Mouse (Mus musculus) 3T3-L1 (cell line): ENCODE measurements at regions not wholly inside any gene's neighbourhood (a gene's known extent, or its start where the extent isn't known, plus 50 kb on each side); places are given as distances from the start of the nearest gene placed in this dataset.

Source experiments
- DNase-seq: peaks from one replicate; pipeline ENCODE4 v3.0.0-alpha.2; 2015; ENCODE audit warnings: low read depth, low spot score

DNA sequence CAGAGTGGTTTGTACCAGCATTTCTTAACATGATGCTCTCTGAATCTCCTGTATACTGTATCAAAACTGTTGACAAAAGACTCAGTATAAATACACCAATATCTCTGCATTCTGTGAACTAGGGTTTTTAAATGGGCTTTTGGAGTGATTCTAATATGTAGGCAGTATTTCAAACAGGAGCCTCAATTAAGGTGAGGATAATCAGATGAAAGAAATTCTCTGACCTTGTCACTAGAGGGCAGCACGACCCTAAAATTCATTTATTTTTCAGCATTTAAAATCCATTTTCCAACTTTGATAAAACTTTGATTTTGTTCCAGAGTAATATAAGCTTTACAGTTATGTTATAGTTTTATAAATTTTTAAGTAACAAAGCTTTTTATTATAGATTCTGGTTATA, 114.5 kb downstream of the Rfx6 start:
- DNase-seq, result peak; percentile 60

DNA sequence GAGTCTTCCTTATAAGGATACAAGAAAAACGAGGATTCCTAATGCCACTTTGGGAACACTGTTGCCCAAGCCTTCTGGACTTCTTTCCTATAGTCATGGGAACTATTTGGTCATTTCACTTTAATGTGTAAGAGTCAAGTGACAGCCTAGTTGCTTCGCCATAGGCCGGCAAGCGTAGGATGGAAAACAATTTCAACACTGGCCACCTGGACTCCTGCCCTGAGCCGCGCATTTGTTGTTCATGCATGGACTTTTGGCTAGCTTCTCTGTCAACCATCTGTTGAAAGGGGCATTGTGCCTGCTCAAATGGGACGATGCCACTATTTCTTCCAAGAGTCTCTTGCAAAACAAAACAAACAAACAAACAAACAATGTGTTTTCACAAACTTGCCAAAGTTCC, 116.3 kb downstream of the Rfx6 start:
- DNase-seq, result no peak

DNA sequence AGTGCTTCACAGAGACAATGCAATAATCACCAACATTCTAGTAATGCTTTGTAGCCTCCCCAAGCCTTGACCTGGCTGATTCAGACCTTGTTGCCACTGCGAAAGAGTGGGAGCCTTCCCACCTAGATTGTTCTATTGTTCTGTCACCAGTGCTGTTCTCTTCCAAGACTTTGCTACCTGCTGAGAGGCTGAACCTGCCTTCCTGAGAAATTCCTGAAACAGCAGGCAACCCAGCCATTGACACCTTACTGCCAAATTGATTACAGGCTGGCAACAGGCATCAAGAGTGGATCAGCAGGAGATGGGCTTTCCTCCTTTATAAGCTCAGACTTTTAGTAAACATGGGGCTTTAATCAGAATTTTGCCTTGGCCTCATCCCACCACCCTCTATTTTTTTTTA, 139.1 kb downstream of the Rfx6 start:
- DNase-seq, result no peak

DNA sequence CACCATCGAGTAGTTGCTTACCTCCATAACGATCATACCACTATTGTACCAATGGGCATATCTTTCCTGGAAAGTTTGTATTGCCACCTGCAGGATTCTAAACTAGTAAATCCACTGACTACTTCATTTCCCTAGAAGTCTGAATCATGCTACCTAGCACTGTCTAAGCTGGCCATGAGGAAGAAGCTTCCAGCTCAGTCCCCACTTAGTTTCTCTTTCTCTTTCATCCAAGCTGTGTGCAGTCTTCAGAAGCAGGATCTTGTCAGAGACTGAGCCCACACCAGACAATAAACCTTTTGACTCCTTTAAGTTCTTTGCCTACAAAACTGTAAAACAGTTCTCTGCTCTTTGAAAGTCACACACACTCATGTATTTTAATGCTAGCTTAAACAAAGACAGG, 146.3 kb downstream of the Rfx6 start:
- peak; percentile 3 for DNase-seq

DNA sequence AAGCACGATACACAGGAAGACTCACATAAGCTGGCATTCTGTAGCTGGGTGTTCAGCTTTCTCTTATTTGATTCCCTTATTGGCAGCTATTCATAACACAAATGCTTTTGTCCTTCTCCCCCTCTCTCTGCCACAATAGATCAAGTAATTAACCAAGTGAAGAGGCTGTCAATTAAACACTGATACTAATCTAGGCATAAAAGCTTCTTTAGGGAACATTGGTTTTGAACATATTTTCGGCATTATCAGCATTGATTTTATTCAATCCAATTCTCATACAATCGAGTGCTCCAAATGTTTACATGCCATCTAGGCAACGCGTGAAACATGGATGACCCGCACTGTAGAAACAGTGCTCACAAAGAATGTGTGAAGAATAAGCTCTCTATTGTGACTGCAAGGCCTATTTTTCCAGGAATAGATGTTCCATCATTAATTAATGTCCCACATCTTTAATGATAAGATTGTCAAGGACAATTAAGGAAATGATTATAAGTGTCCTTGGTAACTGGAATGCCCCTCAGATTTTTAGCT, 148.9 kb downstream of the Rfx6 start:
- no peak for DNase-seq

DNA sequence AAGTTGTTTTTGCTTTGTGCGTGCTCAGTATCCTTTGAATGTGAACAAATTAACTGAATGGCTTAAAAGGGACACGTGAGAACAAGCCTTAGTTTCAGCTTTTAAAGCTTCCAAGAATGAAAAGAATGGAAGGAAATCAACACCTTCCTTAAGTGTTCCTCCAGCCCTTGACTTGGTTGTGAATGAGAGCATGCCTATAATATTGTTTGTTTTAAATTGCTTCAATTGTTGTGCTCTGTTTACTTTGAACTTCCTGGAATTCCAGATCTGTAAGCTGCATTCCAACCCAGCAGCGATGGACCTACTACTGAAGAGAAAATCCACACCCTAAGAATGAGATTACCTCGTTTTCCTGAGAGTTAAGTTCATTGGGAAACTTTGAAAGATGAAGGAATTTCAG, 154.9 kb downstream of the Rfx6 start:
- DNase-seq, result no peak

DNA sequence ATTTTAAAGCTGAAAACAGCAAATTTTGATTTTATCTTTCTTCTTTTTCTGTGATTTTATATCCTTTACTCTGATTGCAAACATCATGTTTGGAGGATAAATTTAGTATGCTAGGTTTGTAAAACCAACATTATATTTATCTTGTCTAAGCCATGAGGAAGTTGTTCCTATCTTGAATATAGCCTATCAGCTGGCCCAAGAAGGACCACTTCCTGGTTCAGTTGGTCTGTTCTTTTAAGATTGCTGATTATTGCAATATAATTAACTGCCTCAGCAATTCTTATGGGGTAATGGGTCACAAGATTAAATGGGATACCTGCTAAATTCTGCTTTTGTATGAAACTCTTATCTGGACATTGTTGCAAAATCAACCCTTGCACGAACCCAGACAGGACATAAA, 165.5 kb downstream of the Rfx6 start:
- DNase-seq, result no peak

DNA sequence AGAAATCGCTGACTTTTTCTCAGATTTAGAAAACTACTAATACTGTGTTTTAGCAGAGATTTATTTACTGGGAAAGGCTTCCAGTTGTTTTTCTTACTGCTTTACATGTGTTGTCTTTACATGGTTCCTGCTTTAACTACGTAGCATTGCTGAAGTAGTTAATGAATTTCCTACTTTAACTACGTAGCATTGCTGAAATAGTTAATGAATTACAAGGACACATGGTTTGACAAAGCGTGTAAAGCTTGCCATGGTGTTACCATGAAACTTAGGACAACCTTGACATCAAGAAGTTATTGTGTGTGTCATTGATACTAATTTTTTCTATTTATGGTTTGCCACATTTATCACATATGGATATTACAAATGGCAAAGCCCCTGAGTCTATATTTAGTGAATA, 168.7 kb downstream of the Rfx6 start:
- DNase-seq, result no peak

DNA sequence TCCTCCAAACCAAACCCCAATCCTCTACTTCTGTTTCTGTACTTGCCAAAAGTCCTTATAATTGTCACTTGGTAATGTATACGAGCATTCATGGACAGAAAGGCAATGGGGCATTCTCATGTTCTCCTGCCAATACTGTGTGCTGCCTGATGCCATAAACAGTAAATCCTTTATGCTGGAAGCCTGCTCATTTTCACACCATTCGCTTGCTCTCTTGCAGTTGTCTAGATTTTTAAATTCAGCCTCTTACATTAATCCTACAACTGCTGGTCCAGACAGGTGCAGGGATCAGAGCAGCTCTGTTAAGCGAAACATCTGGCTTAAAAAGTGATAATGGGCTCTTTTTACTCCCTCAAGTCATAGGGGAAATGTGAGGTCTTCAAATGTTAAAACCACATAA, 152.9 kb upstream of the Vgll2 start:
- no peak for DNase-seq

DNA sequence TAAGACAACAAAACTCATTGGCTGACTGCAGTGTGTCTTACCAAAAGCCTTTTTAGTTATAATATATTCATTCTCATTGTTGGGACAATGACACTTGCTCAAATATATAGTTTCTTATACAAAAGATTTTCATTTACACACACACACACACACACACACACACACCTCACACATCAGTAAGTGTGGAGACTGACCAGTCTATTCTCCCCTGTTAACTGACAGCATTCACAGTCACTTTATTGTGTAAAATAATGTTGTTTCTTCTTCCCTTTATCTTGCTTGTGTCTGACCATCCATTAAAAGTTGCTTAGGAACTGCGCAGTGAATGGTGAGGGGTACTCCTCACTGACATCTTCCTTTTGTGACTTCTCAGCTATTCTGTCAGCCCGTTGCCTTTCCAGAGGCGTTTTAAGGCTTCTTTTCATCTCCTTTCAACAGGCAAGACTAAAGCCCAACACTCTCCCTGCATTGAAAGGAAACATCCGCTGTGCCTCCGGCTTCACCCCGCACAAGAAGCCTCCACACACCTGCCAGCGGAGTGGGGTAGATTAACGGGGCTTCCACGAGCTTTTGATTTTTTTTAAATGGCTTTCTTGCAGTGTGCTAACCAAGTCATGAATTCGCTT, 111.1 kb upstream of the Vgll2 start:
- DNase-seq, result no peak

DNA sequence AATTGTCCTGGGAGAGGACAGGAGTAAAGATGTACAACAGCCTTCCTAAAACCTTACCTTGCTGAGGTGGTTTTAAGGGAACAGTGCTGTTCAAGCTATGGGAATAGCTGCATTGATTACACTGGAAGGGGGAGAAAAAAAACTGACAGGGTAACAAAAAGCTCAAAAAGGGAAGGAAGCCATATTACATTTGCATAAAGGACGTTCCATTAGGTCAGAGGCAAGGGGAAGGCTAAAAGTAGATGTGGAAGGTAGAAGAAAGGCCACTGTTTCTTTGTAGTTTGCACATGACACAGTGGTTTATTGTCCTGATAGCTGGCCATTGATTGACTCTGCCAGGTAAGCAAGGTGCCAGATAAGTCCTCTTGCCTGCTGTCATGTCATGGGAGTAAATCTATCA, 110.2 kb upstream of the Vgll2 start:
- no peak for DNase-seq

DNA sequence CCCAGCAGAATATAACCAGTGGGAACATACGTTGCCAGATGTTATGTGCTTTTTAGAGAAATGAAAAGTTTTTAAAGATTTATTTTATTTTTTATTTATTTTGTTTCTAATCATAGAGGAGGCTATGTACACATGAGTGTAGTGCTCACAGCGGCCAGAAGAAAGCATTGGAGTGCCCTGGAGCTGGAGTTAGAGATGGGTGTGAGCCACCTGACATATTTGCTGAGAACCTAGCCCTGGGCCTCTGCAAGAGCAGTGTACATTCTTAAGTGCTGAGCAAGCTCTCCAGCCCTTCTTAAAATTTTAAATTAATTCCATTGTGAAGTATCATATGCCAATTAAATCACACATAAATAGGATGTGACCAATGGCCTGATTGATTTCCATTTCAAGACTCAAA, 95.7 kb upstream of the Vgll2 start:
- DNase-seq, result no peak

DNA sequence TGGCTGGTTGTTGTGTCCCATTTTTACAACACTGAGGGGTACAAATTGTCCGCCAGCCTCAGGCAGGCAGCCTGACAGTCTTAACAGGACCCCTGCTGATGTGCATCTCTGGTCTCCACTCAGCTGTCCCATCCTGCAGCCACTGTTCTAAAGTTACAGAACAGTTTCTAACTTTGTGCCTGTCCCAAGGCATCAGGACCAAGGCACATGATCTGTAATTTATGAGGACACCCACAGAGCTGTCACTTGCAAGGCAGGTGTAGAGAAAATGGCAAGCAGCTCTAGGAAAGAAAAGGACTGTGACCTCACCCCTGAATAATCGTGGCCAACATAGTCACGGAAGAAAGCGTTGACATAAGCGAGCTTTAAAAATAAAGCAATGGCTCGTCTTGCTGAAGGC, 93.0 kb upstream of the Vgll2 start:
- no peak for DNase-seq

DNA sequence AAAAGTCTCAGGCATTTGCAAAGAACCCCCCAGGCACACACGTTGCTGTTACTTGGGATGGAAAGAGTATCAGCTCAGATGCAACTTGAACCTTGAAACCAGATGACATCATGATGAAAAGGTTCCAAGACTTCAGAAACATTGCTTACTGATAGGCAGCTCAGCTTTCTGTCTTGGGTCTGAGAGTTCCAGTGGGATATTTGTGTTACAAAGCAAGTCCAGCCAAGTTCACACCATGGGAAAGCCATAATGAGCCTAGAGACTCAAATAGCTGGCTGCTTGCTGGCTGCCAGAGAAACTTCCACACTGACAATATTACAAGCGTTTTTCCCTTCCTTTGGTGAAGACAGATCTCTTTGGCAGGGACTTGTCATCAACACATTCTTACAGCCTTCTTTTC, 92.0 kb upstream of the Vgll2 start:
- peak; percentile 32 for DNase-seq

DNA sequence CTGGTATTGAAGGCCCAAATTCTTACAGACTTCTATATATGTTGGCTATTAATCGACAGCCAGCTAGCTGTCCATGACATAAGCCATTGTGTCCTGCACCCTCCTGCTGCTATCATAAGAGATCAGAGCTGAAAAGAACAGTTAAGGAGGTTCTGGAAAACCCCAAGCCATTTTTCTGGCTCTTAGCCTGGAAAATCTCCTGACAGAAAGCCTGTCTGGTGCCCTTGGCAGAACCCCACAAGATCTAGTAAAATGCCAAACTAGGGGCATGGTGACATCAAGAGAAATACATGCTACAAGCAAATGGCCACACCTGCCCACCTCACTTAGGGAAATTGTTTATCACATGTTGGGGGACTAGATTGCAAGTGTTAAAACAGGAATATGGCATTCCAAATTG, 91.6 kb upstream of the Vgll2 start:
- DNase-seq, result peak; percentile 55

DNA sequence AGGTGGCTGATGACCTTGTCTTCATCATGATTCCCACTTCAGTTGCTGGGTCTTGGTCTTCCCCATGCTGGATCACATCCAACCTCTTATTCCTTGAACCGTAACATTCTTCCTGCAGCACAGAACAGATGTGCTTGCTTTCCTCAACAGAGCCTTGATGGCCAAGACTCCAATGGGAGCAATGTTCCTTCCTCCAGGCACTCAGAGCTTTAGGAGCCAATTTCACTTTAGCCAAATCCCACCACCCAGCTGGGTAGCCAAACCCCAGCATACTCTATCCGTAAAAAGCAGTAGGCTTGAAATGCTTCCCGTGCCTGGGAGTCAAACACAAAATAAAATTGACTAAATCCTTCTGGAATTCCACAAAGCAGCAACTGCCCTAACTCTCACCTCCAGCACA, 86.8 kb upstream of the Vgll2 start:
- no peak for DNase-seq

DNA sequence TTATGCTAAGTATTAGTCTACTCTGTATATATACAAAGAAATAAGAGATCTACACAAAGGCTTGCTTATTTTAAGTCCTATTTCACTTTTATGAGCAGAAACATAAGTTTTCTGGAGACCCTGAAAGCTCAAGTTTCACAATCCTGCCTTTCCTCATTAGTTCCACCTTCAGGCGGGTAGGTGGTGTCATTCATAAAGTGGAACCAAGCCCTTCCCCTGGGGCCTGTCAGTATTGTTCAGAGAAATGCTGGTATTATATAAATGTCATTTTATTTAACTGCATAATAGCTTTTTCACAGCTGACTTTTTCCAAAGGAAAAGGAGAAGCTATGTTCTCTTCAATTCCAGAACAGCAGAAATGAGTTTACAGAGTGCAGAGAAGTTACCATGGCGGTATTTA, 81.1 kb upstream of the Vgll2 start:
- DNase-seq, result no peak

DNA sequence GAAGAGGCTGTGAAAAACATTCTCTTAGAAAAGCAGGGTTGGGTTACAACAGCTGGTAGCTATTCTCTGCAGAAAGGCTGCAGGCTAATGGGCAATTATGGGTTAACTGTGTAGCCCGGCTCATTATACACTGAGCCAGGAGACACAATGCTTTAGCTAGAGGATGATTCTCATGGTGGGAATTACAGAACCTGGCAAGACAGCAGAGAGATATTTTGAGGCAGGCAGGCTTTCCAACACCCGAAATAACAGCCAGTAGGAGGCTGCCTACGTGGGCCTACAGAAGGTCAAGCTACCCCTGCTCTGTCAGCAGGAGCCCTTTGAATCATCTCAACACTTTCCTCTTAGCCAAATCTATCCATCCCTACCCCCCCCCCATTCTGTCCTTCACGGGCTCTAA, 76.6 kb upstream of the Vgll2 start:
- DNase-seq, result no peak

DNA sequence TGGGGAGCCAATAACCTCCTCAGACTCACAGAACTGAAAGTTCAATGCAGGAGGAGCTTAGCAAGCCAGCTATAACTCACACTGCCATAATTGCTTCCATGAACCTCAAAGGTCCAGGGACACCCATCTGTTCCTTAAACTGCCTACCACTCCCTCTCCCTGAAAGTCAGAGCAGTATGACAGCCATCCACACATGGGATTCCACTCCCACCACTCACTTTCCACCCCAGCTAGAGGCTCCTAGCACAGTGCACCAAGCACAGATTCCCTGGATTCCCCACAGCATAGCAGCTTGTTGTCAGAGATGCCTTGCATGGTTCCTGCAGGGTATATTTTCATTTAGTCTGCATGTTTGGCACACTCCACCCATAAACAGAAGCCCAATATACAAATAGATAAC, 76.1 kb upstream of the Vgll2 start:
- DNase-seq, result peak; percentile 48

DNA sequence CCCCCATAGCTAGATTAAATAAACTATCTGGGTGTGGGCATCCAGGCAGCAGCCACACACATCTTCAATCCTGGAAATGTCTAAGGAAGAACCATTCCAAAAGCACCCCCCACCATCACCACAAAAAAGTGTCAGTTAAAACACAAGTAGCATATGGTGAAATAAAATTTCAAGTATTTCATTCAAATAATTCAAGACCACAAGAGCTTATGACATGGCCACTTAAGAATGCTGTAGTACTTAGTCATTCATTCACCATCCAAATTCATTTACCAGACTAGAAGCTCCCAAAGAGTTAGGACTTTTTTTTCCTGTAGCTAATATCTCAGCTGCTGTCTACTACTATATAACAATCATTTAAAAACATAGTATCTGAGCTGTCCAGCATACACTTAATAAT, 75.4 kb upstream of the Vgll2 start:
- peak; percentile 89 for DNase-seq

DNA sequence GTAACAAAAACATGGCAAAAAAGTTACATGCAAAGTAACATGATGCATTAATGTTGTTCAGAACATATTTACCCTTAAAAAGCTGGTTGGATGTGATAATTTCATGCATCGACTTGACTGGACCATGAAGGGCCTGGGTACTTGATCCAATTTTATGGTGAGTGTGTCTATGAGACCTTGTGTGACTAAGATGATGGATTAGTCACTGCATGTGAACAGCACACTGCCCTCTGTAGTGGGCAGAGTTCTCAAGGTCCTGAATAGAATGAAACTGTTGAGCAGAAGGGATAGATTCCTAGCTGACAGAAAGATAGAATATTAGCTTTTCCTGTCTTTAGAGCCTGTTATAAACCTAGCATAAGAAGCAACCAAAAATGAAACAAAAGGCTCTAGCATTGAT, 72.3 kb upstream of the Vgll2 start:
- DNase-seq, result peak; percentile 59

DNA sequence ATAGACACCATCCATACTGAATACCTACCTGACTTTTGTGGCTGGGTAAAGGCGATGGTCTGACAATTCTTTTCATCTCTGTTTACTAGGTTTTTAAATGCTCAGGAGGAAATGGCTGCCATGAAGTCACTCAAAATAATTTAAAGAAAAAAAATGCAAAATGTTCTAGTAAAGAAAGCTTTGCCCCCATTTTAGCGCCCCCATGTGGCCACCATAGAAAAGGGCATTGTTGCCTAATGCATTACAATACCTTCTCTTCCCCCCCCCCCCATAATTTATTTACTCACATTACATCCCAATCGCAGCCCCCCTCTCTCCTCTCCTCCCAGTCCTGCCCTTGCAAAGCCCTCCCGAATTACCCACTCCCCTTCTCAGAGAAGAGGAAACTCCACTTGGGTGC, 70.3 kb upstream of the Vgll2 start:
- no peak for DNase-seq

DNA sequence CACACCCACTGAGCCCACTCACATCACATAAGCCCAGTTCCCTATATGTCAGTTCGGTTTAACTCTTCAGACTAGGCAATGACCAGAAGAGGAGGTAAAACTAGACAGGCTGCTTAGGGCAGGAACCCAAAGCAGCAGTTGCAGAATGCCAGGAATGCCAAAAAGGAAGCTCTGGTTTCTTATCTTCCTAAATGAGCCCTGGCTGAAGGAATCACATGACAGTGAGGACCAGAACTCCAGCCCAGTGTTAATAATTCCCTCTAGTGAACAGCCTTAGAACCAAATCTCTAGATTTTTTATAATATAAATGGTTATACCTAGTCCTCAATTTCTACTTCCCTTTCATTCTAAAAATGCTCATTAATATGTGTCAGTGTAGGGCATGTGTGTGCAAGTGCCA, 65.8 kb upstream of the Vgll2 start:
- DNase-seq, result peak; percentile 26

DNA sequence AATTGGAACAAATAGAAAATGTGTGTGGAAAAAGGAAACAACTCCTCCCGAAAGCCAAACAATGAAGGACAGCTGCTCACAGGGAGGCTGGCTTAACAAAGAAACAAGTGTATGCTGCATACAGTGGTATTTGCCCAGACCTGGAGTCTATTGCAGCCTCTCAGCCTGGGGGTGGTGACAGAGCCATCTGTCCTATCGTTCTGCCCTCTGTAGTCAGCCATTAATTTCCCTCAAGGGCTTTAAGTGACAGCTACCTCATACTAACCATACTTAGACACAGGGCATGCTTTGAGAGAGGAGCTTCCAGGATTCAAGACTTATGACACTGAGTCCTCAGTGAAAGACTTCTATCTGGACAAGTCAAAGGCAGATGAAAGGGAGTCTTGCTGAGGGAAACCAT, 60.8 kb upstream of the Vgll2 start:
- DNase-seq, result no peak
